Mouse (Mus musculus): ENCODE measurements around the gene Edc4. TPM values are rescaled to one million over a fixed set of nuclear protein-coding genes. Genes with fewer than 3 reads are reported as not detected.

The Edc4 gene
- polyA plus RNA-seq, 1 experiment from 2014 or later, result 9.8 TPM

GRCm38 (mm10) chr8:105854715-105855216 is 25.9 kb upstream of the Edc4 start, which contains the start of gene Thap11:
Gene Thap11, plus strand, starts transcription at chr8:105855132.
- Histone ChIP-seq H3K9me3 (ENCODE audit: control insufficient read depth) (no peaks in the 10 kb centered on the region), H3K36me3 (ENCODE audit: control insufficient read depth, insufficient read depth) (no peaks in the 10 kb centered on the region), H3K27me3 (replicated peaks; ENCODE audit: control insufficient read depth, insufficient read depth, low read length) (no peaks in the 10 kb centered on the region), H3K4me1 (replicated peaks; ENCODE audit: control insufficient read depth, insufficient read depth, low read length) (peaks cover 5% of the 10 kb centered on the region), H3K4me3 (ENCODE audit: low read depth, low read length) (peak within 1 kb of the TSS; percentile 80), H3K27ac (ENCODE audit: low read depth, low read length) (peak within 1 kb of the TSS; percentile 82), H3K9ac (ENCODE audit: low read depth, low read length) (peak within 1 kb of the TSS; percentile 81), H3K4me2 (replicated peaks; ENCODE audit: low read depth) (peak within 1 kb of the TSS; percentile 97)
- WGBS, result under 1% methylated on average over 43 of the region's 43 CpGs
- peak; percentile 90 for TF ChIP-seq CTCF (IDR thresholded peaks at IDR 0.05; ENCODE audit: low read depth)
- peak; percentile 91 for ATAC-seq

DNA sequence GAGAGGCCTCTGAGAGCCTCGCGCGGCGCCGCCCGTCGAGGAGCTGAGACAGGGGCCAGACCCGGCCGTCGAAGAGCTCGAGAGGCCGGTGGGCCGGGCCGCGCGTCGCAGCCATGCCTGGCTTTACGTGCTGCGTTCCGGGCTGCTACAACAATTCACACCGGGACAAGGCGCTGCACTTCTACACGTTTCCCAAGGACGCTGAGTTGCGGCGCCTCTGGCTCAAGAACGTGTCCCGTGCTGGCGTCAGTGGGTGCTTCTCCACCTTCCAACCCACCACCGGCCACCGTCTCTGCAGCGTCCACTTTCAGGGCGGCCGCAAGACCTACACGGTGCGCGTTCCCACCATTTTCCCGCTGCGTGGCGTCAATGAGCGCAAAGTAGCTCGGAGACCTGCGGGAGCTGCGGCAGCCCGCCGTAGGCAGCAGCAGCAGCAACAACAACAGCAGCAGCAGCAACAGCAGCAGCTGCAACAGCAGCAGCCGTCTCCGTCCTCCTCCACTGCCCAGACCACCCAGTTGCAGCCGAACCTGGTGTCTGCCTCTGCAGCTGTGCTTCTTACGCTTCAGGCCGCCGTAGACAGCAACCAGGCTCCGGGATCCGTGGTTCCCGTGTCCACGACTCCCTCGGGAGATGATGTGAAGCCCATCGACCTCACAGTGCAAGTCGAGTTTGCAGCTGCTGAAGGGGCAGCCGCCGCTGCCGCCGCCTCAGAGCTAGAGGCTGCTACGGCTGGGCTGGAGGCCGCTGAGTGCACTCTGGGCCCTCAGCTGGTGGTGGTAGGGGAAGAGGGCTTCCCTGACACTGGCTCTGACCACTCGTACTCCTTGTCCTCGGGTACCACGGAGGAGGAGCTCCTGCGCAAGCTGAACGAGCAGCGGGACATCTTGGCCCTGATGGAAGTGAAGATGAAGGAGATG is 25.2 kb upstream of the Edc4 start:
- peak; percentile 44 for ATAC-seq
- peak; percentile 31 for TF ChIP-seq CTCF (IDR thresholded peaks at IDR 0.05; ENCODE audit: low read depth)
- Histone ChIP-seq H3K4me3 (ENCODE audit: low read depth, low read length) (peak overlapping the region; percentile 80), H3K4me2 (replicated peaks; ENCODE audit: low read depth) (peak overlapping the region; percentile 97), H3K9ac (ENCODE audit: low read depth, low read length) (peak overlapping the region; percentile 81), H3K4me1 (replicated peaks; ENCODE audit: control insufficient read depth, insufficient read depth, low read length) (peaks cover 5% of the 10 kb centered on the region), H3K27me3 (replicated peaks; ENCODE audit: control insufficient read depth, insufficient read depth, low read length) (no peaks in the 10 kb centered on the region), H3K27ac (ENCODE audit: low read depth, low read length) (peak overlapping the region; percentile 82), H3K9me3 (ENCODE audit: control insufficient read depth) (no peaks in the 10 kb centered on the region), H3K36me3 (ENCODE audit: control insufficient read depth, insufficient read depth) (no peaks in the 10 kb centered on the region)
- under 1% methylated on average over 71 of the region's 71 CpGs for WGBS

DNA sequence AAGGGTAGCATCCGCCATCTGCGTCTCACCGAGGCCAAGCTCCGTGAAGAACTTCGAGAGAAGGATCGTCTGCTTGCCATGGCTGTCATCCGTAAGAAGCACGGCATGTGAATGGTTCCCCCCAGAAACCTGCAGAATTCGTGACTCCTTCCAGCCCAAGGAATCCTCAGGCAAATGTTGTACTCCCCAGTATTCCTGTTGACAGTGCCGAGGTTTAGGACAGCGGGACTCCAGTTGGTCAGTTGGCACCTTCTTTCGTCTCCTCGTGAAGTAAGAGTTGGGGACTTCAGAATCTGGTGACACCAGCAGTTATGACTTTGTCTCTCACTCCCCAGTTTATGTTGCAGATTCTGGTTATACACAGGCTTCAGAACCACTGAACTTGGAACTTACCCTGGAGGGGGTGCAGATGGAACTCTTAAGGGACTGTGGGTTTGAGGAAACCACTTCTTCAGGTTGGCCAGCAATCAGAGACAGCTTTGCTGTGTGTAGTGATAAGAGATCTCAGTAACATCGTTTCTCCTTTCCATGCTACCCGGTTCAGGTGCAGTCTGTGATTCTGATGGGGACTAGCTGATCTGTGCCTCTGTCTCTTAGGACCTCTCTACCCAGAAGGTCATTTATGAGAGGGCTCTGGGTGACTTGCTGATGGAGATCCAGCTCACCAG is 24.4 kb upstream of the Edc4 start:
- H3K9me3 ChIP-seq (ENCODE audit: control insufficient read depth), result no peaks in the 10 kb centered on the region

GRCm38 (mm10) chr8:105858495-105858894 is 22.2 kb upstream of the Edc4 start:
- Histone ChIP-seq H3K27ac (ENCODE audit: low read depth, low read length) (no peak overlapping the region), H3K4me3 (ENCODE audit: low read depth, low read length) (no peak overlapping the region), H3K4me2 (replicated peaks; ENCODE audit: low read depth) (no peak overlapping the region), H3K4me1 (replicated peaks; ENCODE audit: control insufficient read depth, insufficient read depth, low read length) (peaks cover 10% of the 10 kb centered on the region), H3K9ac (ENCODE audit: low read depth, low read length) (no peak overlapping the region), H3K36me3 (ENCODE audit: control insufficient read depth, insufficient read depth) (no peaks in the 10 kb centered on the region), H3K27me3 (replicated peaks; ENCODE audit: control insufficient read depth, insufficient read depth, low read length) (no peaks in the 10 kb centered on the region), H3K9me3 (ENCODE audit: control insufficient read depth) (no peaks in the 10 kb centered on the region)
- no peak for TF ChIP-seq CTCF (IDR thresholded peaks at IDR 0.05; ENCODE audit: low read depth)
- ATAC-seq, result no peak
- 80% methylated on average over 5 of the region's 5 CpGs for WGBS

More for the DNA sequence above, 24.4 kb upstream of the Edc4 start:
- Histone ChIP-seq H3K27ac (ENCODE audit: low read depth, low read length) (peak overlapping the region; percentile 82; the same call in 1 of the 2 replicates), H3K27me3 (replicated peaks; ENCODE audit: control insufficient read depth, insufficient read depth, low read length) (no peaks in the 10 kb centered on the region), H3K4me3 (ENCODE audit: low read depth, low read length) (peak overlapping the region; percentile 80), H3K9ac (ENCODE audit: low read depth, low read length) (peak overlapping the region; percentile 81), H3K36me3 (ENCODE audit: control insufficient read depth, insufficient read depth) (no peaks in the 10 kb centered on the region), H3K4me1 (replicated peaks; ENCODE audit: control insufficient read depth, insufficient read depth, low read length) (peaks cover 5% of the 10 kb centered on the region), H3K4me2 (replicated peaks; ENCODE audit: low read depth) (peak overlapping the region; percentile 97)
- no peak for TF ChIP-seq CTCF (IDR thresholded peaks at IDR 0.05; ENCODE audit: low read depth)
- ATAC-seq, result no peak
- WGBS, result 9% methylated on average over 15 of the region's 15 CpGs

DNA sequence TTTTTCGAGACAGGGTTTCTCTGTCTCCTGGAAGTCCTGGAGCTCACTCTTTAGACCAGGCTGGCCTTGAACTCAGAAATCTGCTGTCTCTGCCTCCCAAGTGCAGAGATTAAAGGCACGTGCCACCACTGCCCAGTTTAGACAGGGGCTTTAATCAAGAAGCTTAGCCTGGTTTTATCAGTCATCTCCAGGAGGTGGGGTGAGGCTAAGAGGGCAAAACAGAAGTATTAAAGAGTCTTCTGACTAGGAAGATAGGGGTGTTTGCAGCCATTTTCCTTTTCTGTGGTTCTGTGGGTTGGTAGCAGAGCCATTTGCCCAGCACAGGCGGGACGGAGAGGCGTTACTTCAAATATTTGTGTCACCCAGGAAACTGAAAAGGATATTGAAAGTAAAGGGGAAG is 21.4 kb upstream of the Edc4 start:
- 45% methylated on average over 5 of the region's 5 CpGs for WGBS
- H3K4me3 ChIP-seq (ENCODE audit: low read depth, low read length), result no peak overlapping the region
- no peaks in the 10 kb centered on the region for H3K9me3 ChIP-seq (ENCODE audit: control insufficient read depth)
- H3K9ac ChIP-seq (ENCODE audit: low read depth, low read length), result peak overlapping the region; percentile 4; the same call in 1 of the 2 replicates
- ATAC-seq, result no peak
- peaks cover 10% of the 10 kb centered on the region for H3K4me1 ChIP-seq (replicated peaks; ENCODE audit: control insufficient read depth, insufficient read depth, low read length)
- TF ChIP-seq CTCF (IDR thresholded peaks at IDR 0.05; ENCODE audit: low read depth), result no peak
- no peak overlapping the region; the same call in 1 of the 2 replicates for H3K4me2 ChIP-seq (replicated peaks; ENCODE audit: low read depth)
- no peaks in the 10 kb centered on the region for H3K36me3 ChIP-seq (ENCODE audit: control insufficient read depth, insufficient read depth)
- peak overlapping the region; percentile 51; the same call in 1 of the 2 replicates for H3K27ac ChIP-seq (ENCODE audit: low read depth, low read length)
- no peaks in the 10 kb centered on the region for H3K27me3 ChIP-seq (replicated peaks; ENCODE audit: control insufficient read depth, insufficient read depth, low read length)

All from intestine, postnatal 0 days (tissue).